Mouse (Mus musculus) brain, embryonic 14.5 days (tissue): ENCODE data around the gene Fam129a. TPM values are rescaled to one million over a fixed set of nuclear protein-coding genes. Genes with fewer than 3 reads are reported as not detected.
A peak's percentile ranks its signal among the peaks of the same experiment; 100 is the strongest.

Source experiments
- DNase-seq: peaks from one replicate; pipeline ENCODE4 v3.0.0-alpha.2; 2011; ENCODE audit warnings: low read depth
- CTCF ChIP-seq: fragments of 200-500 bp; IDR thresholded peaks from 2 replicates; pipeline ENCODE4 v1.5.1; 2012; ENCODE audit warnings: inconsistent platforms, mild to moderate bottlenecking, moderate library complexity, borderline replicate concordance; ENCODE audit not compliant: insufficient read depth, insufficient read length; ENCODE audit errors: extremely low read depth
- POLR2A ChIP-seq: fragments of 200-500 bp; IDR thresholded peaks from 2 replicates; pipeline ENCODE4 v1.6.1; 2012; ENCODE audit warnings: mild to moderate bottlenecking, inconsistent platforms, borderline replicate concordance; ENCODE audit not compliant: poor library complexity, insufficient read depth, insufficient read length, severe bottlenecking; ENCODE audit errors: extremely low read depth
- polyA plus RNA-seq: library from polyadenylated mRNA; depleted of rRNA; stranded (reverse); fragments of >200 nt; gene quantifications from 2 replicates; pipeline ENCODE4 v1.2.3, GENCODE M21; 2012

Gene Fam129a
- polyA plus RNA-seq, 1 experiment = 0.90 TPM

- no peak for DNase-seq
- TF ChIP-seq POLR2A = no peak
- no peak for TF ChIP-seq CTCF
Observed at GRCm38 (mm10) chr1:151696751-151697150, 125.8 kb downstream of the Fam129a start.

GRCm38 (mm10) chr1:151697901-151698641 lies 127.1 kb downstream of the Fam129a start:
- no peak for DNase-seq
- TF ChIP-seq POLR2A (no peak), CTCF (no peak)

- TF ChIP-seq POLR2A (no peak), CTCF (no peak)
- no peak for DNase-seq
Observed at GRCm38 (mm10) chr1:151699363-151699762, 128.4 kb downstream of the Fam129a start.

DNA sequence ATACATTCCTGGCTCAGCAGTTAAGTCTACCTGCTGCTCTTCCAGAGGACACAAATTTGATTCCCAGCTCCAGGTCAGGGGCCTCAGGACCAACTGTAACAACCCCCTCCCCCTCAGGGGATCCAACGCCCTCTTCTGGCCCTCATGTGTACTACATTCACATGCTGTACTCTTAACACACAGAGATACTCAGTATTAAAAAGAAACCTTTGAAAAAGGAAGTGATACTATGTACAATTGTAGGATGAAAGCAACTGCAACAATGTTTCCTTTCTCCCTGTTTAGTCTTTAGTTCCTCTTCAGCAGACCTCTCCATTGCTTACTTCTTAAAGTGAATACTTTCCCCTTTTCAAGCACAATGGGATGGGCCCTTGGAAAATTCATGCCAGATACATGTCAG lies 131.8 kb downstream of the Fam129a start:
- TF ChIP-seq POLR2A (no peak), CTCF (peak; percentile 13; the same call in 1 of the 2 replicates)
- no peak for DNase-seq

DNA sequence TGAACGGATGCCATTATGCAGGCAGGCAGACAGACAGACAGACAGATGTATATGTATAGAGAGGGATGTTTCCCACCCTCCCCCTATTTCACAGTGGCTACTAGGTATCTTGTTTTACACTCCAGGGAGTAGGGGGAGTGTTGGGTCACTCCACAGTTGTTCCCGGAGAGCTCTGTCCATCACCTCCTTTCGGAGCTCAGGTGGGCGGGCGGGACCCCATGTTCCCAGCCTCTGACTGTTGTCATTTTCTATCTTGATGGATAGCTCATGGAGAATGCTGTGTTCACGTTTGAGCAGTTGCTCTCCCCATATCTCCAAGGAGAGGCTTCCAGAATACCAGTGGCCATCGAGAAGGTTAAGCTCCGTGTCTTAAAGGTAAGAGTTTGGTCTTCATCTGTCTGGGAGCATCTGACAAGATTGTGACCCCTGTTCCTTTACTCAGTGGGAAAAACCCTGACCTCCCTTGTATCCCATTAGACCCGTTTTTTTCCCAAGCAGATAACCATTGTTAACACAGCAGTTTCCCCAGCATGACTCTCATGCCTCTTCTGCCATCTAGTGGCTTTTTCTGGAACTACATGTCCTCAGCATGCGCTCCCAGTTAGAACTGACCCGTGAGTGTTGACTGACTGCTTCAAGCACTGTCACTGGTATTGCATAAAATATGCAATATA lies 134.9 kb downstream of the Fam129a start:
- TF ChIP-seq CTCF (peak; percentile 91), POLR2A (no peak)
- peak; percentile 88 for DNase-seq

GRCm38 (mm10) chr1:151706397-151706752 lies 135.4 kb downstream of the Fam129a start:
- no peak for DNase-seq
- TF ChIP-seq POLR2A (no peak), CTCF (no peak)

GRCm38 (mm10) chr1:151708966-151709733 lies 138.2 kb downstream of the Fam129a start:
- peak; percentile 48 for DNase-seq

GRCm38 (mm10) chr1:151709734-151710022 lies 138.7 kb downstream of the Fam129a start:
- no peak for DNase-seq
- TF ChIP-seq POLR2A (no peak), CTCF (no peak)

More at GRCm38 (mm10) chr1:151708966-151709733, 138.2 kb downstream of the Fam129a start:
- no peak for TF ChIP-seq POLR2A
- TF ChIP-seq CTCF = no peak

- TF ChIP-seq POLR2A (no peak), CTCF (no peak)
- no peak for DNase-seq
Observed at GRCm38 (mm10) chr1:151710424-151711055, 139.6 kb downstream of the Fam129a start.

DNA sequence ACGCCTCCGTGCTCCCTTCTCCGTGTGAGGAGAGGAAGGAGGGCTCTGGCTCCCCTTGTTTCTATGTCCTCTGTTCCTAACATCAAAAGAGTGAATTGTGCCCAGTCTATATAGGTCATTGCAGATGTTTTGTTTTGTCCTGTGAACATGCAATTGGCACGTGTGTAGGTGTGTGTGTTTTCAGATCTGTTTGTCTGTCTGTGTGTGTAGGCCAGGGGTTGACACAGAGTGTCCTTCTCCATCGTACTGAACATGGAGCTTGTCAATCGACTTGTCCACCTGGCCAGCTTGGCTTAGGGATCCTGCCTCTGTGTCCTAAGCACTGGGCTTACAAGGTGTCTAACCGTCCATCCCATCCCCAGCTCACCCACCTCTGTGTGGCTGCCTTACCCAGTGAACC lies 140.1 kb downstream of the Fam129a start:
- TF ChIP-seq POLR2A (no peak), CTCF (no peak)
- no peak for DNase-seq

DNA sequence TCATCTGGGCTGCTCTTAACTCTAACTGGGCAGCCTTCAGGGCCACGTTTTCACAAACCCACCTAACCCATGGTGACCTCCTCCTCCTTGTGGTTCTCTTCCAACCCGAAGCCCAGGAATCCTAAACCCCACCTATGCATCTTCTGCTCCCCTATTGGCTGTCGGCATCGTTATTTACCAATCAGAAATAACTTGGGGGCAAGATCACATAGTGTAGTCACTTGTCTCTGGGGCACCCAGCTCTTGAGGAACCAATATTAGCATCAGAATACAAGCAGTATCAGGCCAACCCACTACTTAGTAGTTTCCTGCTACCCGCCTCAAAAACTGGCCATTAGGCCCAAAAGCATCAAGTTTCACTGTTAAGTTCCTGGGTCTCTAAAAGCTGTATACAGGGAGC lies 141.7 kb downstream of the Fam129a start:
- TF ChIP-seq CTCF (no peak), POLR2A (no peak)
- no peak for DNase-seq

DNA sequence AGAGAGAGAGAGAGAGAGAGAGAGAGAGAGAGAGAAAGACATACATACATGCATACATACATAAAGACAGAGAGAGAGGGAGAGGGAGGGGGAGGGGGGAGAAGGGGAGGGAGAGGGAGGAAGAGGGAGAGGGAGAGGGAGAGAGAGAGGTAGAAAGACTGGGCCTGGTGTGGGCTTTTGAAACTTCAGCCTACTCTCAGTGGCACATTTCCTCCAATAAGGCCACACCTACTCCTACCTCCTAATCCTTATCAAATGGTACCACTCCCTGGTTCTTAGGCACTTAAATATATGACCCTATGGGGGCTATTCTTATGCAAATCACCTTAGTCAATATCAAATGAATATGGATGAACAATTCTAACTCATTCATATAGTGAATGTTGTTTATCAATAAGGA lies 142.6 kb downstream of the Fam129a start:
- TF ChIP-seq POLR2A = no peak
- TF ChIP-seq CTCF = no peak
- DNase-seq = no peak
